In the genomic region with DNA sequence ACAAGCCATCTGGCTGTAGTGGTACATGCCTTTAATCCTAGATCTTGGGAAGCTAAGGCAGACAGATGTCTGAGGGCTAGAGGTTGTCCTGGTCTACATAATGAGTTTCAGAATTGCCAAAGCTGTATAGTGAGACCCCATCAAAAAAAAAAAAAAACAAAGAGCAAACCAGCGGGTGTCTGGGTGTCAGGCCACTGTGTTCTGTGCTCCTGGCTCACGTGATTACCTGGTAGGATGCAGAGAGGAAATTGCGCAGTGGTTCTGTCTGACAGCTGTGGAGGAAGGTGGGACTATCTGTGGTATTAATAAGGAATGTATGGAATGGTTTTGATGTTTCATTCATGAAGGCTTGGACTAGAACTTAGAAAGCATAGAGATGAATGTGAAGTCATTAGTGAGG, we compare ENCODE assay signal across 20 mouse cellular contexts. TPM values are rescaled to one million over a fixed set of nuclear protein-coding genes. Genes with fewer than 3 reads are reported as not detected.
A peak's percentile ranks its signal among the peaks of the same experiment; 100 is the strongest.
DNase-seq lines count a peak whose midpoint lies in the region; ATAC-seq and TF ChIP-seq lines count a peak whose summit lies in the region.
"Had no signal": no experiment of that assay in that cellular context is flagged by ENCODE, and none has a peak within 500 bp of the region (broad histone marks: within the 10 kb centered on the region; RNA-seq: fewer than 3 reads in every experiment).

No protein-coding gene starts in this region.

- no peak for TF ChIP-seq CTCF in brain, embryonic 14.5 days (IDR thresholded peaks at IDR 0.05; ENCODE audit: borderline replicate concordance, extremely low read depth, insufficient read depth, insufficient read length)

- DNase-seq in heart, adult 11 months = peak; percentile 64
- DNase-seq in heart, adult 8-10 months (ENCODE audit: low spot score) = no peak
- peak; percentile 12 for DNase-seq in R1 (ENCODE audit: low read depth, low spot score)
- peak; percentile 22 for DNase-seq in brain, embryonic 14.5 days (ENCODE audit: low read depth)
- no peak for DNase-seq in thymus, postnatal 10 days (ENCODE audit: low spot score in 2 of 2)
- DNase-seq: adrenal gland, adult 8-10 months; adrenal gland, postnatal 14 days; adrenal gland, postnatal 36 days; cerebellum, adult 11 months; cerebellum, adult 18-20 months; cerebellum, adult 8-10 months; cerebellum, adult 9-11 months; cerebellum, postnatal 14 days; cerebellum, postnatal 36 days; embryo, embryonic 11 days had no signal

- ATAC-seq in megakaryocyte-erythroid progenitor cell, adult 5-6 weeks (replicated peaks; ENCODE audit: low FRiP score, low TSS enrichment, poor library complexity, severe bottlenecking) = no peak
- ATAC-seq: activated CD4-positive, CD25-positive, alpha-beta regulatory T cell, adult 4 months; forebrain, embryonic 16.5 days; Patski had no signal

- TF ChIP-seq POLR2A in brain, embryonic 14.5 days (IDR thresholded peaks at IDR 0.05; ENCODE audit: borderline replicate concordance, extremely low read depth, insufficient read depth, insufficient read length, poor library complexity, severe bottlenecking) = no peak

RNA-seq across cellular contexts. Expression of gene Ttll4, which starts 15.3 kb away (rescaled TPM):
- 10 to 100 TPM in 1 of 4 experiments, 1 to 10 TPM in 3; 8.1 to 10.5 (median 9.3) TPM for total RNA-seq in heart, adult 8-10 months (2022)
- polyA plus RNA-seq in brain, embryonic 14.5 days (2012; rRNA removed) = 35.0 and 45.0 TPM in 2 replicates
- 46.8 and 55.5 TPM in 2 replicates for total RNA-seq in megakaryocyte-erythroid progenitor cell, adult 5-6 weeks (2014; fragmentation: Nextera tagmentation)
- total RNA-seq in megakaryocyte-erythroid progenitor cell, adult 5-6 weeks (2017) = 19.8 and 38.2 TPM in 2 replicates

RNA-seq across cellular contexts. Expression of gene Cyp27a1, which starts 36.5 kb away (rescaled TPM):
- 10 to 100 TPM; 11.3 to 20.8 (median 16.6) TPM for total RNA-seq in heart, adult 8-10 months (2022)
- 2.0 and 2.1 TPM in 2 replicates for polyA plus RNA-seq in brain, embryonic 14.5 days (2012; rRNA removed)
- total RNA-seq in megakaryocyte-erythroid progenitor cell, adult 5-6 weeks (2014; fragmentation: Nextera tagmentation) = 2.0 TPM in 1 of 2 replicates, not detected in the other
- 1.9 TPM in 1 of 2 replicates, not detected in the other for total RNA-seq in megakaryocyte-erythroid progenitor cell, adult 5-6 weeks (2017)
- polyA plus RNA-seq: G1E, Patski had no signal

Comparison
In these comparisons a context has a peak if more than half of its experiments do, and no peak if none do; other contexts are left out.
1. DNase-seq: peak in heart, adult 11 months (single experiment), R1 (single experiment) and brain, embryonic 14.5 days (single experiment); none in heart, adult 8-10 months (single experiment) and thymus, postnatal 10 days (0 of 2).
2. RNA of gene Cyp27a1, which starts 36.5 kb away (total RNA-seq): 11.3 to 20.8 TPM in heart, adult 8-10 months; 1.9 to 2.0 TPM in megakaryocyte-erythroid progenitor cell, adult 5-6 weeks; every median in the first group is over 4 times any median in the second.